Mouse (Mus musculus): Measurements from ENCODE around the gene Tnfrsf25.

DNA sequence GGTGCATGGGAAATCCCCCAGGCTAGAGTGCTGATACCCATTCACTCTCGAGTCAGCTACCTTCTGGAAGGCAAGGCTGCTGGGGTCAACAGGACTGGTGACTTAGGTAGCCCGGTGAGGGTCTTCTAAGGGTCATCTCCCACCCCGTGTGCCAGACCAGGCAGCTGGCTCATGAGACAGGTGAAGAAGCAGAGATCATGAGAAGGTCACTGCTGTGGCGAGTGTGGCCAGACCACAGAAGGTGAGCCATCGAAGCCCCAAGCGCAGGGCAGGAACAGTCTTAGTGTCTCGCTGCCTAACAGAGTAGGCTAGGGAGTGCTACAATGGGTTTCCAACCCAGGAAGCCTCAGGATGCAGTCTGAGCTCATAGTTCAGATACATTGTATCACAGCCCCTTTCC lies 31.1 kb upstream of the Tnfrsf25 start:
- no peak for TF ChIP-seq TAL1 (IDR thresholded peaks at IDR 0.05; ENCODE audit: low read length)
- TF ChIP-seq GATA1 (IDR thresholded peaks at IDR 0.05; ENCODE audit: low read length), result no peak

All from erythroblast, embryonic 14.5 days (primary cell).